Mouse (Mus musculus) embryonic fibroblast, embryonic 13.5 days (primary cell): ENCODE results near the gene Aspscr1. TPM values are rescaled to one million over a fixed set of nuclear protein-coding genes. Genes with fewer than 3 reads are reported as not detected.

ENCODE experiments used
- H3K27ac ChIP-seq: 2 replicates; pipeline ENCODE4 v1.5.1; 2012; ENCODE audit warnings: low read length, control low read depth, inconsistent platforms; ENCODE audit not compliant: insufficient read depth
- H3K4me1 ChIP-seq: 2 replicates; pipeline ENCODE4 v1.6.1; 2011; ENCODE audit warnings: low read length; ENCODE audit not compliant: control insufficient read depth, insufficient read depth
- H3K4me3 ChIP-seq: 2 replicates; pipeline ENCODE4 v1.5.1; 2011; ENCODE audit warnings: mild to moderate bottlenecking, control low read depth, low read length; ENCODE audit not compliant: insufficient read depth
- CTCF ChIP-seq: IDR thresholded peaks from 2 replicates; pipeline ENCODE4 v1.5.1; 2011; ENCODE audit warnings: mild to moderate bottlenecking, control low read depth, low read length, moderate library complexity, borderline replicate concordance; ENCODE audit not compliant: insufficient read depth
- POLR2A ChIP-seq: IDR thresholded peaks from 2 replicates; pipeline ENCODE4 v1.6.1; 2011; ENCODE audit warnings: low read depth, mild to moderate bottlenecking, control low read depth, low read length, moderate library complexity
- polyA plus RNA-seq: library from polyadenylated mRNA; stranded (reverse); fragments of >200 nt; gene quantifications from 2 replicates; pipeline ENCODE4 v1.2.4, GENCODE M21; 2011; ENCODE audit warnings: low read depth; ENCODE audit not compliant: missing spikeins, insufficient read length

Gene Aspscr1
- polyA plus RNA-seq, 1 experiment, result 53.9 TPM

DNA sequence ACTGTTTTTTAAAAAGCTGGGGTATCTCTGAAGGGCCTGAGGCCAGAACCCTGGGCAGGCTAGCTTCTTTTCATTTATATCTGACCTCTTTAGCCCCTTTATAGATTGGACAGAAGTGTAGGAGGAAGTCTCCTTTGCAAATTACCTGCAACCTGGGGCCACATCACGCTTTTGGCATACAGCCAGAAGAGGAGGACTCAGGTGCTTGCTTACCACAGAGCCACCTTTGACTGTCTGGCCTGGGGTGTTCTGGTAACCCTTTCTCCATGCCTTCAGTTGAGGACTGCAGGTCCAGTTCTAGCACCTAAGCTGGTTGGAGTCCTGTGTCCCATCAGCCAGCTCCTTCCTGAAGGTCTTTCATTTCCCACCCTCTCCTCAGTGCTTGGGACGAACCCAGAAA lies 36.8 kb downstream of the Aspscr1 start:
- Histone ChIP-seq H3K27ac (no peak overlapping the region), H3K4me1 (0 out of 2 replicates have a peak, but pooled peaks cover 2% of the 10 kb centered on the region), H3K4me3 (no peak overlapping the region)
- TF ChIP-seq CTCF, result no peak
- no peak for TF ChIP-seq POLR2A

DNA sequence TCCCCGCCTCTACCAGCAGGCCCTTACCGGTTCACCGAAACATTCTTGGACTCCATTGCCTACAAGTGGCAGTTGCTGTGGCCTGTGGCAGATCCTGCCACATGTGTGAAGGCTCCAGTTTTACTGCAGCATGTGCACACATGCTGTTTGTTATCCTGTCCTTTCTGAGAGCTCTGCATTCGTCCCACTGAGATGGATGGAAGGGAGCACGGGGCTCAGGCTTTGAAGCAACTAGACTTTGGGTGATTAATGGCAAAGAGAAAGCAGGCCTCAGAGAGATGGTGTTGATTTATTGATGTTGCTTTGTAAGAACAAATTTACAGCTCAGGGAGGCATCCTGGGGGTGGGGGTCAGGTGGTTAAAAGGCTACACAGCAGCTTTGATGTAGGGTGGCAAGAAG lies 37.9 kb downstream of the Aspscr1 start:
- TF ChIP-seq CTCF (no peak), POLR2A (no peak)
- Histone ChIP-seq H3K4me3 (no peak overlapping the region), H3K4me1 (0 out of 2 replicates have a peak, but pooled peaks cover 2% of the 10 kb centered on the region), H3K27ac (no peak overlapping the region)

DNA sequence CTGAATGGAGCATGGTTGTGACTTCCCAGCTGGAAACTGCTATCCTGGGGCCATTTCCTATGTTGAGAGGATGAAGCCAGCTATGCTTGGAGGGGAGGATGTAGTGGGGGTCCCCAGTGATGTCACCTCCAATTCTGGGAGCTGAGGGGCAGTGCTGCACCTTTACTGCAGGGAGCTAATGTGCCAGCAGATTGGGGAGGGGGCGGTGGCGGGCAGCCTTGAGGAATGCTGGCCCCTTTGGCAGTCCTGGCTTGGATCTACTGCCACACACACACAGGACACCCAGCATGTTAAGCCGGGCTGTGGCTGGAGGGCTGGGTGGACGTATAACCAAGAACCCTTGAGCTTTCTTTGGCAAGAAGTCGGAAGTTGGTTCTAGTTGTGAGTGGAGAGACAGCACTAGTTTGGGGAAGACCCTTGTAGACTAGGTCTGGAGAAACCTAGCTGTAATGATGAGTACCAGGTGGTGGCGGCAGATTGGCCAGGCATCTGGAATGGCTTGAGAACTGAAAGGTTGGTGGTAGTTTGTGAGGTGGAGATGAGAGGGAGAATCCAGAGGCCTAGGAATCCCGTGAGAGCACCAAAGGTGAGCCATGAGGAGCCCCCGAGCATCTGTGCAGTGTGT lies 39.3 kb downstream of the Aspscr1 start:
- no peak overlapping the region for H3K27ac ChIP-seq
- TF ChIP-seq POLR2A (no peak), CTCF (no peak)
- no peak overlapping the region for H3K4me3 ChIP-seq
- H3K4me1 ChIP-seq, result 0 out of 2 replicates have a peak, but pooled peaks cover 2% of the 10 kb centered on the region

DNA sequence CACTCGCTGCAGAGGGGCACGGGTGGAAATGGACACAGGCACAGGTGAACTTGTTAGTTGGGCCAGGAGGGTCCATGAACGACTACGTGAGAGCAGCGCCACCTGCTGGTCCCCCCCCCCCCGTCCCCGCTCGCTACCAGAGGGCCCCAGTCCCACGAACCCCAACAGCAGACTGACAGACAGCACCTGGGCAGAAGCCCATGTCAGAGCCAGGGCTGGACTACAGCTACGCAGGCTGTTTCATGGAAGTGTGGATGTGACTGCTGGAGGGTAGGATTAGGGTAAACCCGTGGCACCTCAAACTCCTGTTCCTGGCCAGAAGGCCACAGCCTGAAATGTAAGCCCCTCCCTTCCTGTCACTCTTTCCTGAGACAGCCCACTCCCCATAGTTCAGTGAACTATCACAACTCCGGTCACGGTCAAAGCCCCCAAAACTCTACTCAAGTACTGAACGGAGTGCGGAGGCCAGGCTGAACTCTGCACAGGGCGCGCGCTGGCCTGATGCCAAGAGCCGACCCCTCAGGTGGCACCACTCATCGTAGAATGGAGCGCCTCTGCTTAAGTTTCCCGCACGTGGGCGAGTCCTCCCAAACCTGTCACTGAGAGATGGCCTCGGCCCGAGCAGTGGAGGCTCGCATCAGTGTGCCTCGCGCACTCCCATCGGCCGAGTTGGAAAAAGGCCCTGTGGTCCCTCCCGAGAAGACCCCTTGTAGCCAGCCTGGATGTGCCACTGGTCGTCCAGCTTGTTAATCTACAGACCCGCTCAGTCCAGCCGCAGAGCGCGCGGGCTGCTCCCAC lies 40.2 kb downstream of the Aspscr1 start:
- Histone ChIP-seq H3K4me1 (0 out of 2 replicates have a peak, but pooled peaks cover 2% of the 10 kb centered on the region), H3K27ac (no peak overlapping the region), H3K4me3 (peak overlapping the region; percentile 54)
- no peak for TF ChIP-seq POLR2A
- peak; percentile 52 for TF ChIP-seq CTCF

DNA sequence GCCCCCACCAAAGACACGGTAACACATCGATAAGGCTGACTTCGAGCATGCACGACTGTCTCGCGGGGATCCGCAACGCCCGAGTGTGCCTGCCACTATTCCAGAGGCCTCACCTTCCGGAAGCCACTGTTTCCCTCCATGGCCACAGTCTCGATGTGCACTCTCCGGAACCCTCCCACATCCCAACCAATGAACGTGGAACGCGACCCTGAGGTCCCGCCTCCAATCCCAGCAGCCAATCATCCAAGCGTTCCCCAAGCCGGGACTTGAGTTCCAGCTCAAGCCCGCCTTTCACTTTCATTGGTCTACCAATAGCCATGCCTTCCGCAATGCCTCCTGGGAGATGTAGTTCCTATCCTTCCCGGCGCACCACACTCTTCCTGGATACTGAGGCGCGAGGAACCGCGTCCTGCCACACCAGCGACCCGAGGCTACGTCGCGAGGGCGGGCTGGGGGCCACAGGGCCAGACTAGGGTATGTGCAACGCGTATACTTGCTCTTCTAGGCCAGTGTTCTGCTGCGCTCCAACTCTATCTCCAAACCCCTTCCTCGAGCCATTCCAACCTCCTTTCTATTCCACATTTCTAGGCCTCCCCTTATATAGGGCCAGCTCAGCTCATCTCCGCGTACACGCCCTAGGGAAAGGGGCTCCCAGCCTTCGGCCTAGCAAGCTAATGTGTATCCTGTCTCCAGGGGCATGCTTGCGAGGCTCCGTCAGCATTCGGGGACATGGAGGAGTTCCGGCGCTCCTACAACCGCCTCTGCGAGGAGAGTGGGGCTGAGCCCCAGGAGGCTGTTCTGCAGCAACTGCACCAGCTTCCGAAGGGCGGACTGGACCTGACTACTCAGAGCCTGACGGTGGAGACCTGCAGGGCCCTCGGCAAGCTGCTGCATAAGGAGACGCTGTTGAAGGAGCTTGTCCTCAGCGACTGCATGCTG lies 41.1 kb downstream of the Aspscr1 start, which contains the start of the genes Cenpx and Lrrc45:
Gene Cenpx (minus strand): TSS at position 159 of the 939 bp plus-strand sequence.
Gene Lrrc45 (plus strand): TSS at position 346 of the 939 bp plus-strand sequence.
- 0 out of 2 replicates have a peak, but pooled peaks cover 2% of the 10 kb centered on the region for H3K4me1 ChIP-seq
- no peak within 1 kb of the TSS for H3K27ac ChIP-seq

DNA sequence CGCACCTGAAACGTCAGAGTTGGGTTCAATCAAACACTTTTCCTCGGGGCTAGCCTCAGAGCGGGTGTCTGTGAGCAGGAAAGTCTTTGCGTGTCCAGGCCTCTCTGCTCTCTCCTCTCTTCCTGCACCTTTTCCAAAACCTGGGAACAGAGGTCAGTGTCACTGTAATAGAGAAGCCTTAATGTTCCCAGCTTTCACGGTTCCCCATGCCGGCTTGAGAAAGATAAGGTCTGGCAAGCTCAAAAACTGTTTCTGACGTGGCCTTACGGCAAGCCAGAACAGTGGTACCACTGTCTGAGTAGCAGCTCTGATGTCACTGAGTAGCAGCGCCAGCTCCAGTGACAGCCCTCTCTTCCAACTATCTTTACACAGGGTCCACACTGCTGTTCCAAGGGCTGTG lies 41.8 kb downstream of the Aspscr1 start:
- Histone ChIP-seq H3K27ac (no peak overlapping the region), H3K4me3 (peak overlapping the region; percentile 57), H3K4me1 (0 out of 2 replicates have a peak, but pooled peaks cover 2% of the 10 kb centered on the region)
- TF ChIP-seq CTCF, result no peak
- TF ChIP-seq POLR2A, result no peak

More for the DNA sequence above, 41.1 kb downstream of the Aspscr1 start, which contains the start of the genes Cenpx and Lrrc45:
- TF ChIP-seq POLR2A (peak; percentile 80), CTCF (no peak)
- peak within 1 kb of the TSS; percentile 57 for H3K4me3 ChIP-seq

DNA sequence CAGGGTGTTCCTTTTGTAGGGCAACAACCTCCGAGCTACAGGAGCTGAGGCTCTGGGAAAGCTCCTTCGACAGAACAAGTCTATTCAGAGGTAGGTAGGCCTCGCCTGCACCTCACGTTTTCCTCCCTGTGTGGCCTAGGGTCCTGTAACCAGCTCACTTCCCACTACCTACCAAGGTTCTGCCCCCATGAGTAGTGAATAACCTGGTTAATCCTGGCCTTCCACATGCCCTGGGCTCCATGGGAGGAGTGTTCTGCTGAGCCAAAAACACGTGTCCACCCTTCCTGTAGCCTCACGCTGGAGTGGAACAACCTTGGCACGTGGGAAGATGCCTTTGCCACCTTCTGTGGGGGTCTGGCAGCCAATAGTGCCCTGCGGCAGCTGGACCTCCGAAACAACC lies 42.4 kb downstream of the Aspscr1 start:
- Histone ChIP-seq H3K4me3 (no peak overlapping the region), H3K27ac (no peak overlapping the region), H3K4me1 (0 out of 2 replicates have a peak, but pooled peaks cover 2% of the 10 kb centered on the region)
- TF ChIP-seq POLR2A, result no peak
- no peak for TF ChIP-seq CTCF

DNA sequence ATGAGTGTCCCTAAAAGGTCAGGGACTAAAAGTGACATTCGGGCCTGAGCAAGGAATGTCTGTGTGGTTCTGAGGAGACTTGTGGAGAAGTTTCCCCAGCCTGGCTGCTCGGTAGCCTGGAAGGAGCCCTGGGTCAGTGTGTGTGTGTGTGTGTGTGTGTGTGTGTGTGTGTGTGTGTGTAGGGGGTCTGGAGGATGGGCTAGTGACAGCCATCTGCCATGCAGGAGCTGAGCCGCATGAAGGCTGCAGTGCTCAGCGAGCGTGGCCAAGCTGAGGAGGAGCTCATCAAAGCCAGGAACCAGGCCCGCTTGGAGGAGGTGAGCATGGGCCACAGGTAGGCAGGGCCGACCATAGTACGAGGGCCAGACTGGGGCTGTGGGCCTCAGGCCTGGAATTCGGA lies 46.5 kb downstream of the Aspscr1 start:
- TF ChIP-seq CTCF (no peak), POLR2A (no peak)
- no peak overlapping the region for H3K4me3 ChIP-seq
- H3K4me1 ChIP-seq, result no peaks in the 10 kb centered on the region
- no peak overlapping the region for H3K27ac ChIP-seq

DNA sequence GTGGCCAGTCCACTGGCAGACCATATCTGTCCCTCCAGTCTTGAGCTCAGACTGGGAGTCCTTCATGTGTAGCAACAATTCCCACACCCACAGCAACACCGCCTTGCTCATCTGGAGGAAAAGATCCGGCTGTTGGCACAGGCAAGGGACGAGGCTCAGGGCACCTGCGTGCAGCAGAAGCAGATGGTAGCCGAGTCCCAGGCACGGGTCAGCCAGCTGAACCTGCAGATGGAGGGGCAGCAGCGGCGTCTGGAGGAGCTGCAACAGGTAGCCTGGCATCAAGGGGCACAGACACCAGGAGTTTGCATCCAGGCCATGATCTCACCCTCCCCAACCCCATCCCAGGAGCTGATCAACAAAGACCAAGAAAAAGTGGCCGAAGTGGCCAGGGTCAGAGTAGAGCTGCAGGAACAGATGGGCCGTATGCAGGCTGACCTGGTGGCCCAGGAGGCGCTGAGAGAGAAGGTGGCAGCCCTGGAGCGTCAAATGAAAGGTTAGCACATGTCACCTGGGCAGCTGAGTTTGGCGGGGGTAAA lies 47.1 kb downstream of the Aspscr1 start:
- no peak overlapping the region for H3K27ac ChIP-seq
- TF ChIP-seq POLR2A (no peak), CTCF (no peak)
- no peak overlapping the region for H3K4me3 ChIP-seq
- H3K4me1 ChIP-seq, result no peaks in the 10 kb centered on the region
